Mouse (Mus musculus): ENCODE measurements around the gene Rexo1. TPM values are rescaled to one million over a fixed set of nuclear protein-coding genes. Genes with fewer than 3 reads are reported as not detected.

Gene Rexo1
- polyA plus RNA-seq, 1 experiment from 2014 or later: 31.3 TPM

DNA sequence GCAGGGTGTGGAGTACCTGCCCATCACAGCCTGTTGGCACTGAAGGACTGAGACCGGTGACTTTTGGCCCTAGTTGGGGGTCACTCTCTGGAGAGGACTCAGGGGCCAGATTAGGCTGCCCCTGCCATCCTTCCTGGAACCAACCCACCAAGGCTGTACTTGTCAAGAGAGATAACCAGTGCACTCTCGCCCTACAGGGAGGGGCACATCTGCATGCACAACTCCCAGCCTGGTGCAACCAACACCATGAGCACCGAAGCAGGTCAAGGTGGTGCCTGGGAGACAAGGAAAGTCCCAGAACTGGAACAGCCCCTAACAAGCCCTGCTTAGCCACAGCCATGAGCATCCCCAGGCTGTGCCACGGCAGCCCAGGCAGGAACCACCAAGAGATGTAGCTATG is 14.4 kb downstream of the Rexo1 start:
- Histone ChIP-seq H3K36me3 (peaks cover 76% of the 10 kb centered on the region), H3K4me3 (no peak overlapping the region), H3K9me3 (no peaks in the 10 kb centered on the region), H3K4me1 (no peaks in the 10 kb centered on the region), H3K27me3 (no peaks in the 10 kb centered on the region), H3K9ac (replicated peaks) (no peak overlapping the region), H3K27ac (replicated peaks) (no peak overlapping the region), H3K4me2 (replicated peaks) (no peak overlapping the region)
- 97% methylated on average over 4 of the region's 4 CpGs for WGBS
- no peak for ATAC-seq (replicated peaks)

DNA sequence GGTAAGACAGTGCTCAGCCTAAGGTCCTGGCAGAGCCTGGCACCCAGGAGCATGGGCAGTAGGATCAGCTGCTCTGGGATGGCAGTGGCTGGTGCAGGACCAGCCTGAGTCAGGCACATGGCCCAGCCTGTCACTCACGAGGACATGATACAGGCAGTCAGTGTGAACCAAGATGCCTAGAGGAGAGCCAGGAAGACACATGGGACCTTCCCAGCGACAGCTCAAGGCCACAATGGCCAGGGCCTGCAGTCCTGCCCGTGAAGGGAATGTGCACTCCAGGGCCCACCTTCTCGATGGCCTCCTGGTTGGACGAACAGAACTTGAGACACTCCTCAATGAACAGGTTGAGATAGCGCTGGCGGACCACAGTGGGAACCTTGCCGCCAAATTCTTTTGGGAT is 15.8 kb downstream of the Rexo1 start:
- H3K4me1 ChIP-seq: no peaks in the 10 kb centered on the region
- H3K36me3 ChIP-seq: peaks cover 83% of the 10 kb centered on the region
- H3K27me3 ChIP-seq: no peaks in the 10 kb centered on the region
- H3K9ac ChIP-seq (replicated peaks): no peak overlapping the region
- no peak overlapping the region for H3K4me2 ChIP-seq (replicated peaks)
- H3K4me3 ChIP-seq: no peak overlapping the region
- 93% methylated on average over 8 of the region's 8 CpGs for WGBS
- no peak for ATAC-seq (replicated peaks)
- no peaks in the 10 kb centered on the region for H3K9me3 ChIP-seq
- no peak overlapping the region for H3K27ac ChIP-seq (replicated peaks)

DNA sequence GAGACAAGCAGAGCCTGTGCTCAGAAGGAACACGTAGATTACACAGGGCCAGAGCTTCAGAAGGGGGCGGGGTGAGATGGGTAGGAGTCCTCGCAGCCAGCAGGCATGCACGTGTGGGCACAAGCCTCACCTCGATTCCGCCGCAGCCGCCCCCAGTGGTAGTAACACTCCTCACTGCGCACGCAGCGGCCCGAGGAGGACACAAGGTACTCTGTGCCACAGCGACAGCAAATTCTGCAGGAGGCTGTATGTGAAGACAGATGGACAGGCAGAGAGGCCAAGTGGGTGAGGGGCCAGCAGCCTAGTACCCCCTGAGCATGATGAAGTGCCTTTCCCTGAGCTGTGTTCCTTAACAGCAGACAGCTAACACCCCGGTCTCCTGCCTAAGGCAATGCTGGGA is 17.5 kb downstream of the Rexo1 start:
- ATAC-seq (replicated peaks): no peak
- H3K4me2 ChIP-seq (replicated peaks): no peak overlapping the region
- H3K4me1 ChIP-seq: no peaks in the 10 kb centered on the region
- H3K36me3 ChIP-seq: peaks cover 69% of the 10 kb centered on the region
- no peaks in the 10 kb centered on the region for H3K27me3 ChIP-seq
- H3K9ac ChIP-seq (replicated peaks): no peak overlapping the region
- H3K27ac ChIP-seq (replicated peaks): no peak overlapping the region
- no peaks in the 10 kb centered on the region for H3K9me3 ChIP-seq
- WGBS: 94% methylated on average over 14 of the region's 14 CpGs
- H3K4me3 ChIP-seq: no peak overlapping the region

DNA sequence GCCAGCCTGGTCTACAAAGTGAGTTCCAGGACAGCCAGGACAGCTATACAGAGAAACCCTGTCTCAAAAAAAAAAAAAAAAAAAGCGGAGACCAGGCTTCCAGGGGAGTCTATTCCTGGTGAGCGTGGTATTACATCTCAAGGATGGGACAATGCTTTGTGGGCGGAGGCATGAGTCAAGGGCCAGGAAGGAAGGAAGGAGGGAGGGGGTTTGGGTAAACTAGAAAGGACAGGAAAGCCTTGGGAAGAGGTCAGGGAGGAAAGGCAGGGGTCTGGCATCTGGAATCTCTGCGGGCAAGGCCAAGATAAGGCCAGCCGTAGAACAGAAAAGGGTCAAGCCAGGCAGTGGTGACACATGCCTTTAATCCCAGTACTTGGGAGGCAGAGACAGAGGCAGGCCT is 21.9 kb downstream of the Rexo1 start:
- Histone ChIP-seq H3K9ac (replicated peaks) (no peak overlapping the region), H3K36me3 (peaks cover 31% of the 10 kb centered on the region), H3K27me3 (peaks cover 19% of the 10 kb centered on the region; the same call in 1 of the 2 replicates), H3K4me2 (replicated peaks) (no peak overlapping the region), H3K27ac (replicated peaks) (no peak overlapping the region), H3K9me3 (no peaks in the 10 kb centered on the region), H3K4me1 (peaks cover 3% of the 10 kb centered on the region; the same call in 1 of the 2 replicates), H3K4me3 (no peak overlapping the region)
- ATAC-seq (replicated peaks): no peak
- 72% methylated on average over 5 of the region's 5 CpGs for WGBS

DNA sequence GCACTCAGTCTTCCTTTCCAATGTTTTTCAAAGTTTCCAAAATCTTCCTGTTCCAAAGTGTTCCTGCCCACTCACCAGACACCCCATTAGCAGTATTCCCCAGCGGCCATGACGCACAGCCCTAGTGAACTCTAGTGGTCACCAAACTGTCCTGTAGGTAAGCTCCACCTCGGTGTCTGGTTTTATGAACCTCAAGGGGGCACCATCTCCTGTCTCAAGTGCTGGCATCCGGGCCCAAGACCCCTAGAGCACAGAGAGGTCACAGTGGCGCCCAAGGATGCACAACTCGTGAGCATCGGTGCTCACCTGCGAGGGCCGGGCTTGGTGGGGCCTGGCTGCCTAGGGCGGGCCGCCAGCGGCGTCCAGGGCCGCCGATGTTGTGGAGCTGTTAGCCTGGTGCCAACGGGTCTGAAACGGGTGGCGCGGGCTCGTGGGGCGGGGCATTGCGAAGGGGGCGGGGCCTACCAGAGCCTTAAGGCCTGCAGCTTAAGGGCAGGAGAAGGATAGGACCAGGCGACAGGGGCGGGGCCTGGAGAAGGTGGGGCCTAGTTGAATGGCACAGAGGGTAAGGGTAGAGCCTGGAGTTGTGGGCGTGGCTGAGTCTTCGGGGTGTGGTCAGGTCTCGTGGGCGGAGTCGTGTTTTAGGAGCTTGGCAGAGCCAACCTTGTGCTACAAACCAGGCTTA is 22.5 kb downstream of the Rexo1 start, which contains the start of gene Atp8b3:
Gene Atp8b3, minus strand, starts transcription at position 415 of the 685 bp plus-strand sequence.
- Histone ChIP-seq H3K4me2 (replicated peaks) (0 out of 2 replicates have a peak within 1 kb of the TSS, but pooled peaks have one; percentile 16), H3K9me3 (no peaks in the 10 kb centered on the region), H3K36me3 (peaks cover 25% of the 10 kb centered on the region), H3K27ac (replicated peaks) (no peak within 1 kb of the TSS), H3K9ac (replicated peaks) (no peak within 1 kb of the TSS), H3K4me3 (0 out of 2 replicates have a peak within 1 kb of the TSS, but pooled peaks have one; percentile 7), H3K4me1 (peaks cover 3% of the 10 kb centered on the region; the same call in 1 of the 2 replicates), H3K27me3 (peaks cover 21% of the 10 kb centered on the region; the same call in 1 of the 2 replicates)
- peak; percentile 51; the same call in 1 of the 2 replicates for ATAC-seq (replicated peaks)
- WGBS: 2% methylated on average over 30 of the region's 30 CpGs

DNA sequence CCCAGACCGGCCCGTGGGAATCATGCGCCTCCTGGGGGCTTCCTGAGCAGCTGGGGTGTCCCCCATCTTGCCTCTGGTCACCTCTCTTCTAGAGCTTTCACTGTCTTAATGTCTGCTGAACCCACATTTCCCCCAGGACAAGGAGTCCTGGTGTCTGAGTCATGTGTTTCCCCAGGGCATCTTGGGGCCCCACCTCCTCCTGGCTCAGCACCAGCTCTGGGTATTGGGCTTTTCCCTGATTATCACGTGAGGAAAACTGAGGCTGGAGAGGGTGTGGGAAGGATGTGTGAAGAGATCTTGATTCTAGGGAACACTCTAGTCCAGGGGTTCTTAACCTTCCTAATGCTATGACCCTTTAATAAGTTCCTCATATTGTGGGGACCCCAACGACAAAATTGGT is 23.2 kb downstream of the Rexo1 start:
- no peak overlapping the region for H3K9ac ChIP-seq (replicated peaks)
- ATAC-seq (replicated peaks): no peak
- H3K4me1 ChIP-seq: peaks cover 3% of the 10 kb centered on the region; the same call in 1 of the 2 replicates
- peaks cover 21% of the 10 kb centered on the region; the same call in 1 of the 2 replicates for H3K27me3 ChIP-seq
- no peak overlapping the region for H3K27ac ChIP-seq (replicated peaks)
- H3K4me3 ChIP-seq: no peak overlapping the region
- peaks cover 18% of the 10 kb centered on the region for H3K36me3 ChIP-seq
- WGBS: 62% methylated on average over 5 of the region's 5 CpGs
- no peaks in the 10 kb centered on the region for H3K9me3 ChIP-seq
- H3K4me2 ChIP-seq (replicated peaks): no peak overlapping the region

GRCm38 (mm10) chr10:80535711-80536110 is 25.6 kb downstream of the Rexo1 start:
- H3K36me3 ChIP-seq: no peaks in the 10 kb centered on the region
- H3K4me1 ChIP-seq: peaks cover 3% of the 10 kb centered on the region; the same call in 1 of the 2 replicates
- H3K4me2 ChIP-seq (replicated peaks): no peak overlapping the region
- WGBS: 12% methylated on average over 13 of the region's 13 CpGs
- H3K27ac ChIP-seq (replicated peaks): no peak overlapping the region
- H3K27me3 ChIP-seq: peaks cover 21% of the 10 kb centered on the region; the same call in 1 of the 2 replicates
- H3K9me3 ChIP-seq: no peaks in the 10 kb centered on the region
- no peak overlapping the region for H3K4me3 ChIP-seq
- no peak overlapping the region for H3K9ac ChIP-seq (replicated peaks)
- no peak for ATAC-seq (replicated peaks)

DNA sequence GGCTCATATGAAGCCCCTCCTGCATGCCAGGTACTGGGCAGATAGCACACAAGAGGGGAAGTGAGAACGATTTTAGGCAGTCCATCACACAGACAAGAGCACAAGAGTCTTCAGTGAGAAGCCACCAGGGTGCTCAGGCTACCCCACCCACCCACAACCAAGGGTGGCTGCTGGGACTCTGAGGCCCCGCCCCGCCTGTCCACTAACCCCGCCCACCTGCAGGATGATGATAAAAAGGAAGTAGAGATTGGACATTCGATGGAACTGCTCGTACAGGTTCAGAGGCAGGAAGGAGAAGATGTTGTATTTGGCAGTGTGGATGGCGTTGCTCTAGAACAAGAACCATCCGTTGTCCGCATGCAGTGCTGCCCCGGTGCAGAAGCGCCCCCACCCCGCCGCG is 26.3 kb downstream of the Rexo1 start:
- no peaks in the 10 kb centered on the region for H3K9me3 ChIP-seq
- H3K27me3 ChIP-seq: peaks cover 21% of the 10 kb centered on the region; the same call in 1 of the 2 replicates
- no peaks in the 10 kb centered on the region for H3K36me3 ChIP-seq
- WGBS: 7% methylated on average over 14 of the region's 14 CpGs
- H3K4me2 ChIP-seq (replicated peaks): peak overlapping the region; percentile 15; the same call in 1 of the 2 replicates
- H3K4me3 ChIP-seq: no peak overlapping the region
- no peak overlapping the region for H3K27ac ChIP-seq (replicated peaks)
- H3K9ac ChIP-seq (replicated peaks): no peak overlapping the region
- no peak for ATAC-seq (replicated peaks)
- H3K4me1 ChIP-seq: peaks cover 3% of the 10 kb centered on the region; the same call in 1 of the 2 replicates

- Histone ChIP-seq H3K4me3 (no peak overlapping the region), H3K27me3 (peaks cover 21% of the 10 kb centered on the region; the same call in 1 of the 2 replicates), H3K4me2 (replicated peaks) (no peak overlapping the region), H3K4me1 (peaks cover 3% of the 10 kb centered on the region; the same call in 1 of the 2 replicates), H3K27ac (replicated peaks) (no peak overlapping the region), H3K36me3 (no peaks in the 10 kb centered on the region), H3K9ac (replicated peaks) (no peak overlapping the region), H3K9me3 (no peaks in the 10 kb centered on the region)
- ATAC-seq (replicated peaks): 0 out of 2 replicates have a peak, but pooled peaks have one; percentile 48
- WGBS: 16% methylated on average over 7 of the region's 7 CpGs
These were observed 27.7 kb downstream of the Rexo1 start for GRCm38 (mm10) chr10:80533704-80534103.

DNA sequence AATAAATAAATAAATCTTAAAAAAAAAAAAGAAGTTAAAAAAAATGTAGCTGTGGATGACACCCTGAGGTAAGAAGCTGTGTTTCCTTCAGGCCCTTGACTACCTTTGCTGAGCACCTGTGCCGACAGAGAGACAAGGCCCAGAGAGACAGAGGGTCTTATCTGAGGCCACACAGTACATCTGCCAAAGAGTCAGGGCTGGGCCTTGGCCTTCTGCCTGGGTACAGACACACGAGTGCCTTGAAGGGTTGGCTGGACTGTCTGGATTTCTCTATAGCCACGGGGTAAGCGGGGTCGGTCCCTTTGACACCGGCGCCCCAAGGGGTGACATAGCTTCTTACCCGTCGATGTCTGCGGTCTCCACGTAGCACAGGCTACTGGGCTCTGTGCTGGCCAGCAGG is 28.6 kb downstream of the Rexo1 start:
- peaks cover 16% of the 10 kb centered on the region; the same call in 1 of the 2 replicates for H3K27me3 ChIP-seq
- H3K4me1 ChIP-seq: peaks cover 3% of the 10 kb centered on the region; the same call in 1 of the 2 replicates
- H3K9me3 ChIP-seq: no peaks in the 10 kb centered on the region
- no peak overlapping the region for H3K4me2 ChIP-seq (replicated peaks)
- no peak overlapping the region for H3K4me3 ChIP-seq
- no peak overlapping the region for H3K27ac ChIP-seq (replicated peaks)
- WGBS: 85% methylated on average over 11 of the region's 11 CpGs
- no peak for ATAC-seq (replicated peaks)
- H3K36me3 ChIP-seq: no peaks in the 10 kb centered on the region
- no peak overlapping the region for H3K9ac ChIP-seq (replicated peaks)

GRCm38 (mm10) chr10:80526172-80526571 is 35.2 kb downstream of the Rexo1 start:
- H3K9ac ChIP-seq (replicated peaks): no peak overlapping the region
- no peaks in the 10 kb centered on the region for H3K36me3 ChIP-seq
- H3K27ac ChIP-seq (replicated peaks): no peak overlapping the region
- H3K4me1 ChIP-seq: no peaks in the 10 kb centered on the region
- H3K9me3 ChIP-seq: no peaks in the 10 kb centered on the region
- no peak for ATAC-seq (replicated peaks)
- no peak overlapping the region; the same call in 1 of the 2 replicates for H3K4me2 ChIP-seq (replicated peaks)
- 28% methylated on average over 9 of the region's 9 CpGs for WGBS
- no peak overlapping the region for H3K4me3 ChIP-seq
- no peaks in the 10 kb centered on the region for H3K27me3 ChIP-seq

GRCm38 (mm10) chr10:80523299-80523698 is 38.1 kb downstream of the Rexo1 start:
- Histone ChIP-seq H3K4me3 (no peak overlapping the region), H3K4me2 (replicated peaks) (no peak overlapping the region), H3K9ac (replicated peaks) (no peak overlapping the region), H3K27ac (replicated peaks) (no peak overlapping the region), H3K36me3 (no peaks in the 10 kb centered on the region), H3K9me3 (no peaks in the 10 kb centered on the region), H3K27me3 (no peaks in the 10 kb centered on the region), H3K4me1 (no peaks in the 10 kb centered on the region)
- WGBS: 97% methylated on average over 7 of the region's 7 CpGs
- no peak for ATAC-seq (replicated peaks)

All from forebrain, embryonic 15.5 days (tissue).